Mouse (Mus musculus) layer of hippocampus, adult 18-20 months (tissue): Measurements from ENCODE around the gene Tenm2. TPM values are rescaled to one million over a fixed set of nuclear protein-coding genes. Genes with fewer than 3 reads are reported as not detected.

ENCODE experiments used
- DNase-seq, 2 experiments: peaks; one replicate each; pipeline ENCODE4 v3.0.0; 2022; ENCODE audit warnings: low spot score in 2 of 2
- total RNA-seq, 2 experiments: library from RNA; stranded (reverse); gene quantifications; 2 replicates each; pipeline ENCODE4 v1.2.3; 2021

Tenm2 gene
- total RNA-seq, 2 experiments from 2014 or later = 139 to 145 TPM

GRCm38 (mm10) chr11:36228196-36228595, 1007.6 kb downstream of the Tenm2 start:
- peak in 1 of 2 experiments; percentile 48 for DNase-seq

DNA sequence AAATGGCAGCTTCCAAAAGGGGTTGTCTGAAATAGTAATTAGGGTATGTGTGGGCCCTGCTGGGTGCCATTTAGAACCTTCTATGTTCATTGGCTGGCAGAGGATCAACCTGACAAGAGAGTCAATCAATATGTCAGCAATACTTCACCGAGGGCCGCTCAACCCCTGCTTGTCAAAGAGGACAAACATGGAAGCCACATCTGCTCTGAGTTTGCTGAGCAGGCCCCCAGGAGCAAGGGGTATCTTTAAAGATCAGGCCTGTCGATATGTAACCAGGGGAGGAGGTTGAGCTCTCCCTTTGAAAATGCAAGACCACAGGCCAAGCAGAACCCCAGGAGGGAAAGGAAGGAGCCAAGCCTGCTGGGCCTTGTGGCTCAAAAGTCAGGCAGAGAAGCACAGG, 1009.7 kb downstream of the Tenm2 start:
- no peak for DNase-seq

- no peak for DNase-seq
Observed at GRCm38 (mm10) chr11:36223716-36224439, 1011.9 kb downstream of the Tenm2 start.

- no peak for DNase-seq
Observed at GRCm38 (mm10) chr11:36222071-36222470, 1013.7 kb downstream of the Tenm2 start.

DNA sequence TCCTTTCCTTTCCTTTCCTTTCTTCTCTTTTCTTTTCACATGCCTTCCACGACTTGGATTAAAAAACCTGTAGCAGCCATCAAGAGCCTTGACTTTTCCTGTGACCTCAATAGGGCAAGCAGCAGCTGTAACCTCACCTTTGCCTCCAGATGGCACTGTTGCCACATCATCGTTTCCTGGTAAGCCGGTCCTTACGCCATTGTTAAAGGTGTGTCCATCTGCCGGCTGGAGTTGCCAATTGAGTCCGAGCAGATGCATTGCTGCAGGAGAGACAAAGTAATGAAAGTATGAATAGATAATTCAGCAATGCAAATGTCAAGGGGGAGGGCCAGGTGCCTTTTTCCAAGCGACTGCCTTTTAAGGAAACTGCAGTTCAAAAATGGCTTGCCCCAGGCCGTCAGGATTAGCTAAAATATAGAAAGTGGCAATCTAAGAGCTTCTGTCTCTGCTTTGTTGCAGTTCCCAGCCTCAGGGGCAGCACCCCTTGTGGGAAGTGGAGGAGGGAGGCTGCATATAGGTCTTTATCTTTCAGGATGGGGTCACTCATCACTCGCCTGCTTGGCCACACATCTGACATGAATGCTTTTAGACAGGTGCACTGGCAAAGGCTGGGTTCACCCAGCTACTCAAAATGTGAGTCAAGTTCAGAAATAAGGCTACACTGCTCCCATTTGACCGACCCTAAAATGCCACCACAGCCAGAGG, 1014.3 kb downstream of the Tenm2 start:
- DNase-seq = peak; percentile 53 to 81

DNA sequence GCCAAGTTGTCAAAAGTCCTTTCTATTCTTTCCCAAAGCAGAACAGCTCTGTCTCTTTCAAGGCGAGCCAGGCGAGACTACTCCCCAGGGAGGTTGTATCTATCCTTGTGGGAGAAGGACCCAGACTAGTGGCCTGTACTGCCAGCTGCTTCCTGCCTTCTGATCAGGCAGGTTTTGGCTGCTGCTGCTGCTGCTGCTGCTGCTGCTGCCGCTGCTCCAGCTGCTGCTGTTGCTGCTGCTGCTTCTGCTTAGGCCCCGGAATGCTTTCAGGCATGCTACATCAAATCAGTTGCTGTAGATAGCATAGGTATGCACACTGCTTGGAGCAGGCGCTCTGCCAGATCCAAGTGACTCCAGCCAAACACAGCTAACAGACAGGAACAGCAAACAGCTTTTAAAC, 1015.1 kb downstream of the Tenm2 start:
- DNase-seq = no peak

- no peak for DNase-seq
Observed at GRCm38 (mm10) chr11:36219586-36219985, 1016.2 kb downstream of the Tenm2 start.

DNA sequence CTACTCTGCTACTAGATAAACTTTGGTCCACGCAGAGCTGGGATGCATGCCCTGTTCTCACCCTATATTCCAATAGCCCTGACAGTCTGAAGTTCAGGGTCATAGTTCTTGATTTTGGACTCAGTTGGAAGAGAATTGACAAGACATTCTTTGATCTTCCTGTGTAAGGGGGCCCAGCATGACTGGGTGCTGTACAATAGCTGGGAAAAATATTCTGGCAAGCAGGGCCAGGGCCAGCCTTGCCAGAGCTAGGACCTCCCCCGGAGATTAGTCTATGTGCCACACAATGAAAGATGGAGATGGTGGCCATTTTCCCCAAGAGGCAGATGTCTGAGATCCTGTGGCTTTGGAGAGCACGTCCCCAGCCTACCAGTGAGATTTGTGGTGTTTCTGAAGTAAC, 1021.2 kb downstream of the Tenm2 start:
- no peak for DNase-seq

DNA sequence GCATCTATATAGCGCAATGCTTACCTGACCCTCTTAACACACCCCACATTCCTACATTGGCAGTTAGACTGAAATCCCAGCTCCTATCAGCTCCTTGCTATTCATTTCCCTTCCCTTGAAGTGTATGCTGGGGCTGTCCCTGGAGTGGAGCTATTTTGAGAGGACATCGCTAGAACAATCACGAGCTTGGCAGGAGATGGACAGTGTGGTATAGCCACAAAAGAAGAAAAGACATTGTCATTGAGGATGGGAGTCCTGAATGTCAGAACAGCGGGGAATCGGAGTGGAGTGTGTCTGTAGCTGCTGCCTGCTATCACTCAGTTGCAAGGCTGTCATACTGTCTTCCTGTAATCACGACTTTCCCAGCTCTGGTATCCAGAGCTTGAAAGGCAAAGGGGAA, 1031.4 kb downstream of the Tenm2 start:
- no peak for DNase-seq

GRCm38 (mm10) chr11:36203896-36204295, 1031.9 kb downstream of the Tenm2 start:
- DNase-seq = no peak

GRCm38 (mm10) chr11:36194348-36194747, 1041.4 kb downstream of the Tenm2 start:
- DNase-seq = no peak

GRCm38 (mm10) chr11:36176106-36176505, 1059.7 kb downstream of the Tenm2 start:
- DNase-seq = peak; percentile 72 to 80

DNA sequence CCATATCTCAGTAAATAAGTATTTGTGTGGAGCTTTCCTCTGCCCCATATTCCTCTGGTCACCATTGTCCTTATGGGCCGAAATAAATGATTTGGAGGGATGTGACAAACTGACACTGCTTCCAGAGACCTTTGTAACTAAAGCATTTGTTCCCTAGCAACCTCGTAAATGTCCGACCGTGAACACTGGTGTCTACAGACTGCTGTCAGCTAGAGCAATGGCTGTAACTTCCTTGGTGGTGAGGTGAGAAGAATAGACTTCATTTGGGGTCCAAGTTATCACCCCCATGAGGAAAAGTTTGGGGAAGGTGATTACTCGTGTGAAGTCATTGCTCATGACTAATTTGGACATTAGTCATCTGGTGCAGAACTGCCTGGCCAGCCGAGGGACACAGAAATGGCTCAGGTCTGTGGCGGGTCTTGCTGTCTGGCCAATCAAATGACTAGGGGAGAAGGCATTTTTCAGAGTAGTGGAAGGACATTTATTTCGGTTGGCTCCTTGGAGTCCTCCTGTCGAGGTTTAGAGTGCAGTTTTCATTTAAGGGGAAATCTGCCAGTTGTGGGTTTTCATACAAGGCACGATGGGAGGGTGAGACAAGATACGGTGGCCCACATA, 1062.6 kb downstream of the Tenm2 start:
- DNase-seq = no peak

- DNase-seq = no peak
Observed at GRCm38 (mm10) chr11:36172520-36172919, 1063.2 kb downstream of the Tenm2 start.

GRCm38 (mm10) chr11:36171991-36172390, 1063.8 kb downstream of the Tenm2 start:
- DNase-seq = no peak

DNA sequence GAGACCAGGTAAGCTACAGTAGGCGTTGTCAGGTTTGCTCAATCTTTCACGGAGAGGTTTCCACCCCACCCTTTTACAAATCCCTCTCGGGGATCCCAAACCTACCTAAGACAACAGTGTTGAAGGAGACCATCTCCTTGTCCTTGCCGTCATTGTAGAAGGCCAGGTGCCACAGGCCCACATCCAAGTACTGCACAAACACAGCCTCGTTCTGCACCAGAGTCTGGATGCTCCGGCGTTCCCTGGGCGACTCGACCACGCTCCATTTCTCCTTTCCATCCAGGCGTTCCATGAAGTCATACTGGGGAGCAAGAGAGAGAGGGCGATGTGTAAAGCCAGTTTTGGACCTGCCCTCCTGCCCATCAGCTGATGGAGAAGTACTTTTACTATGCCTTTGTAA, 1064.5 kb downstream of the Tenm2 start:
- no peak for DNase-seq

DNA sequence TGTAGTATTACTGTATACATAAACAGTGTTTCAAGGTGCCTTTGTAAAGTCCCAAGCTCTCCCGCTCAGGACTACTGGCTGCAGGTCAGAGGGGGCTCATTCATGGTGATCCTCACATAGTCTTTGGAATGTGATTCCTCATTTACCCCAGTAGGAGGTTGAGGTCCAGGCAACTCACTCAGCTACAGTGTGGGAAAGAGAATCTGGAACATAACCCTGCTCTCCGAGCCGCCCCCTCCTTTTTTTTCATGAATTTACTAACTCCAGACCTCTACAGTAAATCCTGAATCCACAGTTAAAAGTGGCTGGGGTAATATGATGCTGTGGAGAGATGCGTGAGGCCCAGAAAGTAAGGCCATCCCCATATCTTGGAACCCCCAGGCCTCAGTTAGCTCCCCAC, 1066.0 kb downstream of the Tenm2 start:
- DNase-seq = no peak

GRCm38 (mm10) chr11:36168921-36169537, 1066.7 kb downstream of the Tenm2 start:
- peak; percentile 56 to 81 for DNase-seq

DNA sequence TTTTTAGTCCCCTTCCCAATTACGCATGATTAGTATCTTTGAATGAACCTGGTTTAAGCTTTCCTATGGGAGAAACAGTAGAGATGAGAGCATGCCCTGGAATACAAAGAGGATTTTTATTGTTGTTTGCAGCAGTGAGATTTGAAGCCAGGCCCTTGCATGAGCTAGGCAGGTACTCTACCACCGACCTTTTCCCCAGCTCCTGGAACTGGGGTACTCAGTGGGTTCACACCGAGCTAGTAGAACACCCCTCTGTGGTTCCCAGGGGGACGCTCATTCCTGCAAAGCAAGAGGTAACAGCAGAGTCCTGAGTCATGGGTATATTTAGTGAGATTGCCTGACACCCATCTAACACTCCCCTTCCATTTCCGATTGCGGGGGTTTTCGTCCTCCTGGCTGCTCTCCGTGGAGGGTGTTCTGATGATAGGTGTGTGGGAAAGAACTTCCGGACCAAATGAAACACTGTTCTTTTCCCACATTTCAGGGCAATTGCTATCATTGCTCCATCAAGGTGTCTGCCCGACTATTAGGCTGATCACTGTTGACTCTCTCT, 1067.9 kb downstream of the Tenm2 start:
- no peak for DNase-seq

GRCm38 (mm10) chr11:36163580-36163979, 1072.2 kb downstream of the Tenm2 start:
- no peak for DNase-seq

DNA sequence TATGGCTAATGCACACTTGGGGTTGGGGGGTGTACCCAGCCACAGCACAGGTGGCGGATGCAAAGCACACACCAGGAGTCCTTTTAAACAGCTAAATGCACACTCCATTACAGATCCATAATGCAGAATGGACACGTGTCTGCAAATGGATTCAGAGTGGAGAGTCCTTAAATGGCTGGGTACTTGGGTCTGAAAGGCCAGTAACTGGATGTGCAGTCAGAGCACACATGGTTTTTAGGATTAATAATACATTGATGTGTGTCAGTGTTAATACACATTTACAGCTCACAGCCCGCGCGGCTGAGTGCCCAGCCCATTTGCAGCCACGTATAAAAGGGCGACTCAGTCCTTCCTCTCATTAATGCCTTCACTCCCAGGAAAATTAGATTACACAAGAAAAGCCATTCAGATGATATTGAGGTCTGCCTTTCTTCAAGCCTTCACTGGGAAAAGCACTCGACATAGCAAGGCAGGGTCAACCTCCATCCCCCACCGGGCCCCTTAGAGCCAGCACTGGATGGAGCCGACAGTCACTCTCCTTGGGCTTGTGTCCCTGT, 1073.9 kb downstream of the Tenm2 start:
- no peak for DNase-seq
